Mouse (Mus musculus) urinary bladder, postnatal 25 days (tissue): ENCODE results near the gene Efna1.

Source experiments
- DNase-seq: peaks from one replicate; pipeline ENCODE4 v3.0.0; 2022; ENCODE audit warnings: low spot score

Gene Efna1

GRCm38 (mm10) chr3:89278643-89279042, 2.3 kb downstream of the Efna1 start:
- no peak for DNase-seq

DNA sequence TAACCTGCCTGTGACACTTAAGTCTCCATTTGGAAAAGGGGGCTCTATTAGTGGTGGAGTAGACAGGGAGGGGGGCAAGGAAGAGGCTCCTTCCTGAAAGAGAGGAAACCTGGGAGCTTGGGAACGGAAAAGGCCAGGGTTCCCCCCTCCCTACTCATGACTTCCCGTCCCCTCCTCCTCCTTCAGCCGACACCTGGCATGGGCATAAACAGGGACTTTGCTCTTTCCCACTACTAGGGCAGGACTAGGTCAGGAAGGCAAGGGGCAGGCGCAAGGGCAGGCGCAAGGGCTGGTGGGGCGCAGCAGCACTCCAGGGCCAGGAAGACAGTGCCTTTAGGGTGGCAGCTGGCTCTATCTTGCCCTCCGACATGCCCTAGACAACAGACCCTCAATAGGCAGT, 2.8 kb downstream of the Efna1 start:
- DNase-seq: peak; percentile 14

- peak; percentile 57 for DNase-seq
Measured at GRCm38 (mm10) chr3:89277281-89278021, 3.5 kb downstream of the Efna1 start.

GRCm38 (mm10) chr3:89276061-89276460, 4.9 kb downstream of the Efna1 start:
- no peak for DNase-seq

GRCm38 (mm10) chr3:89271760-89272159, 9.2 kb downstream of the Efna1 start:
- peak; percentile 19 for DNase-seq

DNA sequence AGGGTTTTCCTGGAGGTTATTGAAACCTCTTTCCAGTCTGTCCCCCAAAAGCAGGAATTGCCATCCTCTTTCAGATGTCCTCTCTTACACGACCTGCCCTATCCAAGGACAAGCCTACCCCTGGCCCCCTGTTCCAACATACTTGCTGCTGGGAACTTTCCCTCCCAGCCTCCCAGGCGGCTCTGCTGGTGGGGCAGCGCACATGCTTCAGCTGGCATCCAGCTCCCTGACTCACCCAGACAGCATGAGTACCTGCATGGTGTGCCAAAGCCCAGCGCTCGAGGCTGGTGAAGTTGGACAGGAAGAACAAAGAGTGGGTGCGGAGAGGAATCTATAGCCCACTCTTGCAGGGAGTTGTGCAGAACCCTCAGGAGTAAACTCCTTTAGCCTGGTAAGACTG, 10.1 kb downstream of the Efna1 start:
- DNase-seq: peak; percentile 46

DNA sequence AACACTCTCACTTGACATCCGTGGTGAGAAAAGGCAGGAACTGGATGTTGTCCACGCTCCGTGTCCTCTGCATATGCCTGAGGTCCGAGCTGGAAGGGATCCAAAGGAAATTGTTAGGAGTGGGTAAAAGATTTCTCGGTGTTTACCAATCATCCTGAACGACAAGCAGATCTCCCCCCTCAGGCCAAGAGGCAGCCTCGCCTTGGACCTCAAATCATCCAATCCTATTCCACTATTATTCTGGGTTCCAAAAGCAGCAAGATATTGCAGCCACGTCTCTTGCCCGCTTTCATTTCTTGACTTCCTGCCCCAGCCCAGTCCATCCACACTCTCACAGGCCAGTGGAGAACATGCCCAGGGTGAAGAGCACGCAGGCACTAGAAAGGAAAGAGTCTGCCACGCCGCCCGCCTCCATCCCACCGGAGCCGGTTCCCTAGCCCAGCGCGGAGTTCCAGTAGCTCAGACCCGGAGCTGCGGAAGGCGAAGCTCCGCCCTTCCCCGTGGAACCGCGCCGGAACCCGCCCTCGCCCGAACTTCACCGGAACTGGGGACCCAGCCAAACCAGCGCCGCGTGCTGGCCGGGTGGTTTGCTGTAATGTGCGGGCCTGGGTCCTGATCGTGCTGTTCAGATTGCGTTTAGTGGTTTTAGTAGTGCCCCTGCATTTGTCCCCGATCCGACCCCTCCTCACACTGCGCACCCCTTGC, 10.7 kb downstream of the Efna1 start, which contains the start of gene Slc50a1:
Slc50a1 (minus strand) TSS at position 520 of the 705 bp plus-strand sequence.
- DNase-seq: peak; percentile 87

- DNase-seq: no peak
Measured at GRCm38 (mm10) chr3:89268916-89269315, 12.0 kb downstream of the Efna1 start.

- DNase-seq: peak; percentile 60
Measured at GRCm38 (mm10) chr3:89266439-89266893, 14.5 kb downstream of the Efna1 start.

GRCm38 (mm10) chr3:89262417-89262816, 18.5 kb downstream of the Efna1 start:
- no peak for DNase-seq

DNA sequence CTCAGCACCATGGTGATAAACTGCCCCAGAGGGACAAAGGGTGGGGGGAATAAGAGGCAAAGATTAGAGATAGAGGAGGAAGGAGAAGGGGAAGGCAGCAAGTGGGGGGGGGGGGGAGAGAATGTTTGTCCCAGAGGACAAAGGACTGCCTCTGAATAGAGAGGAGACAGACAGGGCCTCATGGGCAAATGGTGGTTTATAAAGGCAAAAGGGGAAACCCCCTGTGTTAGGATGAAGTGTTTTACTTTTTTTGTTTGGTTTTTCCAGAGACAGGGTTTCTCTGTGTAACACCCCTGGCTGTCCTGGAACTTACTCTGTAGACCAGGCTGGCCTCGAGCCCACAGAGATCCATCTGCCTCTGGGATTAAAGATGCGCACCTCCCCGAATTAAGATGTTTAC, 20.7 kb downstream of the Efna1 start:
- DNase-seq: no peak

DNA sequence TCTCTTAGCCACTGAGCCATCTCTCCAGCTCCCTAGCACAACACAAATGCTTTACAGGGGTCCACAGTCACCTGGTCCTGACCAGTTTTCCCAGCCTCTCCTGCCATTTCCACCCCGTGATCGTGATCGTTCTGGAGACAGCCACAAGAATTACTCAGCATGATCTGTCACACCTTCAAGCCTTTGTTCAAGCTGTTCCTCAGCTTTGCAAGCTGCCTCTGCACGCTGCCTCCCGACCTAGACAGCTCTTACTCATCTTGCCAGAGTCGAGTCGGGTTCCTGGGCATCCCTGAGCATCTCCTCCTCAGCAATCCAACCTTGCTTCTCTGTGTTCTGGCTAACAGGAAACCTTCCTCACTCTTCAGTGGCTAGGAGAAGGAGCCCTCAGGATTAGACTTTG, 21.9 kb downstream of the Efna1 start, which contains the start of gene Dpm3:
Dpm3 (plus strand) TSS at position 283 of the 400 bp plus-strand sequence.
- DNase-seq: no peak

DNA sequence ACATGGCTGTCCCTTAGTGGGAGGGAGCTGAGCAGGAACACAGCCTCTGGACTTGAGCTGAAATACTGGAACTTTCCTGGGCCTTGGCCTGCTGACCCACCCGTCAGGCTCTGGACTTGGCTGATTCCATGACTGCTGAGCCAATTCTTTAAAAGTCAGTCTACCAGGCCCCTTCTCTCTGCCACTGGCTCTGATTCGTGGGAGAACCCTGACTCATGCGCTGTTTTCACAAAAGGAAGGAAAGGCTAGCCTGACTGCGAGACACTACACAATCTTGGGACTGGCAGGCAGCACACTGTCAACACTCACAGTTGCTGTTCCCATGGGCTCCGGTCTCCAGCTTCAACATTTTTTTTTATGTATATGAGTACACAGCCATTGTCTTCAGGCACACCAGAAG, 24.8 kb downstream of the Efna1 start:
- no peak for DNase-seq

GRCm38 (mm10) chr3:89254994-89255393, 25.9 kb downstream of the Efna1 start:
- no peak for DNase-seq

DNA sequence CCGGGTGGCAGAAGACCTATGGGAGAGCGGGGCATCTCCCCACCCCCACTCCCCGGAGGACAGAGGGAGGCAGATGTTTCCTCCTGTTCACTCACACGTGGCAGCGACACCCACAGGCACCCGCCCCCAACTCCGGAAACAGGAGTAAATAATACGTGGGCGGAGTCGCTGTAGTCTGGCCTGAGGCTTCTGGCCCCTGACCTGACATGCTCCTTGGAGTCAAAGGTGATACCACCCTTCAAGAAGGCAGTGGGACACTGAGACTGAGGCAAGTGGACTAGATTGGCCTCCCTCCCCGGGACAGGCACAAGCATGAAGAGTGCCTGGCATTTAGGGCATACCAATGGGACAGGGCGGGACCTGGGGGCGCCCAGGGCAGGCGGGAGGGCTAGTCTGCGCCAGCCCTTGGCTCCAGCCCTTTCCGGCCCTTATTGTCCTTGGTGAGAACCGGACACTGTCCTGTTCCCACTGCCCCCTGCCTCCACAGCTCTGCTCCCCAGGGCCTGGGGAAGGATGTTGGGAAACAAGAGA, 29.5 kb downstream of the Efna1 start:
- no peak for DNase-seq

DNA sequence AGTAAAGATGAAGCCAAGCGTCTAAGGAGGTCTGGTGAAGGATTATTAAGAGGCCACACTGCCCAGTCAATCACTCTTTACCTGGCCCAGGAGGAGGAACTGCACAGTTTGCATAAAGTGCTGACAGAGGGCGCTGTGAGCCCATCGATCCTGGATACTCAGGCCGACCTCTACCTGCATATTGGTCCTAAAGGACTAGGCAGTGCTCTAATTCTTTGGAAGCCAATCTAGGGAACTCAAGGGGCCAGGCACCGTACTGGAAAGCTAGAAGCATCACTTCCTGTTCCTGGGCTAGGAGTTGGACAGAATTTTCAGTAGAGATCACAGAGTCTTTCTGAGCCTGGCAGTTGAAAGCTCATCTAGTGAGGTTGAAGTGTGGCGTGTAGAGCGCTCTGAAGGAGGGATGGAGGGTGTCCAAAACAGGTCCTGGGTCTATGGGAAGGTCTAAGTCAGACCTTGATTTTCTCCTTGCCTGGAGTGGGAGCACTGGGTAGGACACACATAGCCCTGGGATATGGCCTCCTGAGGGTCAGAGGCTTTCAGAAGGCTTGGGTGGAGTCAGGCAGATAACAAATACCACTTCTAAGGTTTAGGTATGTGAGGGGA, 30.4 kb downstream of the Efna1 start:
- DNase-seq: peak; percentile 54

GRCm38 (mm10) chr3:89247466-89247865, 33.5 kb downstream of the Efna1 start:
- DNase-seq: no peak

- DNase-seq: peak; percentile 88
Measured at GRCm38 (mm10) chr3:89246261-89247100, 34.5 kb downstream of the Efna1 start, which contains the start of gene Trim46. Gene Trim46 (minus strand): TSS chr3:89246309.

DNA sequence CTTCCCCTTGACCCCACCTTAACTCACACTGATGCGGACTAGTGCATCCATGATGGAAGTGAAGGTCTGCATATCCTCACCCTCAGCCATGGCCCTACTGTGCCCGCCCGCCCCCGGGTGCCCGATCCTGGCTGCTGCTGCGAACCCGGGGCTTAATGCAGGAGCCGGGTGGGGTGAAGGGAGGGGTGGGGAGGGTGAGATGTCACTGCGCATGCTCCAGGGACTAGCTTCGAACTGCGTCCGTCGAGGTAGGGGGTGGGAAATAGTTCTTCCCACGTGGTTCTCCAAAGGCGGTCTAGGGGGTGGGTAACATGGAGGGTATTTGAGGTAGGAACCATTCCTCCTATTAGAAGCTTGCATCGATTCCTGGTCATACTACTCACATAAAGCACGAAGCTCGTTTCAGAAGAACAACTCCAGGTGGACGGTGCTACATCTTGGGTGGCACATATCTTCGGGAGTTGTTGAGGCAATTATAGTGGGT, 35.2 kb downstream of the Efna1 start, which contains the start of gene Krtcap2:
Krtcap2 (plus strand) TSS at position 279 of the 484 bp plus-strand sequence.
- no peak for DNase-seq

- DNase-seq: no peak
Measured at GRCm38 (mm10) chr3:89244982-89245687, 35.8 kb downstream of the Efna1 start.
